Mouse (Mus musculus) liver, embryonic 14.5 days (tissue): ENCODE measurements around the gene Adap2.

Experiments used
- CTCF ChIP-seq: IDR thresholded peaks from 2 replicates; pipeline ENCODE4 v1.5.1; 2016; ENCODE audit warnings: antibody characterized with exemption, low read depth, control low read depth
- EP300 ChIP-seq: IDR thresholded peaks from 2 replicates; pipeline ENCODE4 v1.6.1; 2016; ENCODE audit warnings: antibody characterized with exemption, low read depth

GRCm38 (mm10) chr11:80134744-80135143 lies 19.2 kb upstream of the Adap2 start:
- TF ChIP-seq CTCF: no peak
- TF ChIP-seq EP300: no peak
